In genomic region chr2:112428534-112428933, GRCm38 (mm10) we compare ENCODE assay signal across 16 mouse cellular contexts. TPM values are rescaled to one million over a fixed set of nuclear protein-coding genes. Genes with fewer than 3 reads are reported as not detected.
DNase-seq lines count a peak whose midpoint lies in the region; TF ChIP-seq lines count a peak whose summit lies in the region.
"Not testable (repeated sequence)": the region's sequence is repeated elsewhere in the genome, so short reads cannot be mapped to it uniquely, and the experiment has no call there.
"Had no signal": no experiment of that assay in that cellular context is flagged by ENCODE, and none has a peak within 500 bp of the region (broad histone marks: within the 10 kb centered on the region; RNA-seq: fewer than 3 reads in every experiment).

No protein-coding gene starts in this region.

- DNase-seq in MEL (ENCODE audit: low read depth, low spot score), result peak; percentile 45
- DNase-seq in heart, adult 11 months, result peak; percentile 11

- not testable (repeated sequence) for H3K79me2 ChIP-seq in MEL (ENCODE audit: control insufficient read depth, insufficient read depth, low read length, poor library complexity)

- H3K27ac ChIP-seq in MEL (ENCODE audit: control insufficient read depth, low read depth, low read length), result not testable (repeated sequence)

- peaks cover 0 to 29% of the 10 kb centered on the region in 2 experiments; a peak in 2 of 4 replicates for H3K36me3 ChIP-seq in MEL (ENCODE audit: control insufficient read depth in 1 of 2, insufficient read depth in 2 of 2, low read length in 2 of 2)

- not testable (repeated sequence) for H3K9ac ChIP-seq in MEL (ENCODE audit: control insufficient read depth, low read depth, low read length, poor library complexity, severe bottlenecking)

- peak; percentile 45 to 63; a peak in 3 of 4 replicates for TF ChIP-seq EP300 in MEL (IDR thresholded peaks at IDR 0.05; ENCODE audit: low read depth in 1 of 2, low read length in 2 of 2)

- TF ChIP-seq CTCF in MEL (IDR thresholded peaks at IDR 0.05 in 2 of 3, conservative IDR thresholded peaks at IDR 0.05 in 1 of 3; ENCODE audit: control insufficient read depth in 1 of 3, insufficient read depth in 1 of 3, low read depth in 2 of 3, low read length in 3 of 3, poor library complexity in 1 of 3, severe bottlenecking in 1 of 3), result not testable (repeated sequence)

- H3K4me1 ChIP-seq in MEL (ENCODE audit: control insufficient read depth in 1 of 2, insufficient read depth in 2 of 2, low read length in 2 of 2), result peaks cover 19% of the 10 kb centered on the region in 2 experiments

- not testable (repeated sequence) for H3K9me3 ChIP-seq in MEL (replicated peaks; ENCODE audit: insufficient read depth, low read length)

- not testable (repeated sequence) for TF ChIP-seq RAD21 in MEL (IDR thresholded peaks at IDR 0.05; ENCODE audit: low read depth, low read length)

- not testable (repeated sequence) for TF ChIP-seq POLR2A in MEL (IDR thresholded peaks at IDR 0.05; ENCODE audit: control insufficient read depth in 1 of 2, insufficient read depth in 1 of 2, low read depth in 1 of 2, low read length in 2 of 2, poor library complexity in 1 of 2)

- not testable (repeated sequence) for H3K4me3 ChIP-seq in MEL (ENCODE audit: control insufficient read depth in 1 of 2, insufficient read depth in 1 of 2, low read depth in 2 of 2, low read length in 2 of 2)

- not testable (repeated sequence) for H3K27me3 ChIP-seq in MEL (ENCODE audit: control insufficient read depth in 1 of 2, insufficient read depth in 2 of 2, low read length in 2 of 2)

TF ChIP-seq in MEL, 35 proteins besides CTCF, POLR2A, EP300 and RAD21:
- TF ChIP-seq GATA1 (IDR thresholded peaks at IDR 0.05; ENCODE audit: low read depth, low read length), result peak; percentile 38; the same call in 1 of the 2 replicates
- TF ChIP-seq TCF12 (IDR thresholded peaks at IDR 0.05; ENCODE audit: low read depth, low read length), result peak; percentile 74; the same call in 1 of the 2 replicates

RNA-seq across cellular contexts. Expression of gene Emc7, which starts 26.3 kb away (rescaled TPM):
- total RNA-seq in MEL (2012; rRNA removed), result 23.1 and 25.7 TPM in 2 replicates
- polyA plus RNA-seq in MEL (2012; ENCODE audit: insufficient read depth in 1 of 2, insufficient read length in 2 of 2, low read depth in 1 of 2, low replicate concordance in 2 of 2, missing spikeins in 1 of 2), result 10 to 100 TPM in 1 of 2 experiments, not detected in 1; 17.7 TPM

RNA-seq across cellular contexts. Expression of gene Katnbl1, which starts 49.5 kb away (rescaled TPM):
- total RNA-seq in MEL (2012; rRNA removed), result 16.6 and 16.7 TPM in 2 replicates
- polyA plus RNA-seq in MEL (2012; ENCODE audit: insufficient read depth in 1 of 2, insufficient read length in 2 of 2, low read depth in 1 of 2, low replicate concordance in 2 of 2, missing spikeins in 1 of 2), result 10 to 100 TPM in 1 of 2 experiments, not detected in 1; 12.6 TPM

RNA-seq across cellular contexts. Expression of gene Chrm5, which starts 52.0 kb away (rescaled TPM):
- total RNA-seq in MEL (2012; rRNA removed), result not detected in 2 replicates
- polyA plus RNA-seq in MEL (2012; ENCODE audit: insufficient read depth in 1 of 2, insufficient read length in 2 of 2, low read depth in 1 of 2, low replicate concordance in 2 of 2, missing spikeins in 1 of 2), result not detected
- total RNA-seq: adrenal gland, adult 18-20 months; adrenal gland, adult 2 months; adrenal gland, adult 8-10 months; adrenal gland, postnatal 10 days; adrenal gland, postnatal 14 days; adrenal gland, postnatal 25 days; adrenal gland, postnatal 36 days; CH12.LX; ES-E14; G1E had no signal
- polyA plus RNA-seq: activated CD4-positive, CD25-positive, alpha-beta regulatory T cell, adult 4 months; adrenal gland, adult 2 months; C2C12; CD4-positive, CD25-positive, alpha-beta regulatory T cell, adult 4 months; G1E; Patski had no signal
